Mouse (Mus musculus) erythroblast, embryonic 14.5 days (primary cell): ENCODE measurements around the gene Gtdc1. TPM values are rescaled to one million over a fixed set of nuclear protein-coding genes. Genes with fewer than 3 reads are reported as not detected.
"Not testable (repeated sequence)": the region's sequence is repeated elsewhere in the genome, so short reads cannot be mapped to it uniquely, and the experiment has no call there.

Source experiments
- H3K27me3 ChIP-seq: 2 replicates; pipeline ENCODE4 v1.6.1; 2012; ENCODE audit warnings: inconsistent platforms; ENCODE audit not compliant: control insufficient read depth
- H3K36me3 ChIP-seq: 2 replicates; pipeline ENCODE4 v1.6.1; 2012; ENCODE audit warnings: mild to moderate bottlenecking, inconsistent platforms; ENCODE audit not compliant: control insufficient read depth
- H3K4me1 ChIP-seq: 2 replicates; pipeline ENCODE4 v1.6.1; 2012; ENCODE audit warnings: inconsistent platforms; ENCODE audit not compliant: control insufficient read depth
- H3K4me3 ChIP-seq: replicated peaks from 2 replicates; pipeline ENCODE3; 2012; ENCODE audit warnings: moderate library complexity, mild to moderate bottlenecking, inconsistent platforms
- H3K9me3 ChIP-seq: 2 replicates; pipeline ENCODE4 v1.6.1; 2012; ENCODE audit warnings: low read length, inconsistent platforms, mixed read lengths; ENCODE audit not compliant: control insufficient read depth
- GATA1 ChIP-seq: IDR thresholded peaks from 2 replicates; pipeline ENCODE4 v1.6.1; 2012; ENCODE audit warnings: low read length, inconsistent platforms, mixed read lengths
- TAL1 ChIP-seq: IDR thresholded peaks from 3 replicates; pipeline ENCODE4 v1.6.1; 2012; ENCODE audit warnings: low read length, inconsistent platforms, mixed read lengths
- polyA plus RNA-seq: library from polyadenylated mRNA; stranded (reverse); fragments of >175 nt; gene quantifications from 2 replicates; pipeline ENCODE4 v1.2.3, GENCODE M21; 2012

Gtdc1 gene
- polyA plus RNA-seq, 1 experiment = 0.21 TPM

DNA sequence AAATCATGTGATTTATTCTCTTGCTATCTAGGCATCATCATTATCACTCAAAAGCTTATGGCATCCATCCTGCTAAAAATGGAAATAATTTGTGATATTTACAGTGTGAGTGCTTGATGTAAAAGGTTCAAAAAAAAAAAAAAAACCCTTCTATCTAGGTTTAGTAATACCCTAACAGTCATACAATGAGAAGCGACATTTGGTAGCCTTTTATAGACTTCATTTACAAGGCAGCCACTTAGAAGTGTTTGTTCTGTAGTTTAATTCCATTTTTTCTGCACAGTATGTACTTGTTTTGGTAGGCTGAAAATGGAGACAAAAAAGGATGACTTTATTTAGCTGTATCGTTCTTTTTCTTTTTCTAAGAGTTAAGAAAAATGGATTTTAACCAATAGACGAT lies 305.0 kb downstream of the Gtdc1 start:
- Histone ChIP-seq H3K27me3 (no peaks in the 10 kb centered on the region), H3K4me1 (no peaks in the 10 kb centered on the region), H3K9me3 (no peaks in the 10 kb centered on the region), H3K36me3 (no peaks in the 10 kb centered on the region), H3K4me3 (no peak overlapping the region)
- no peak for TF ChIP-seq TAL1
- no peak for TF ChIP-seq GATA1

DNA sequence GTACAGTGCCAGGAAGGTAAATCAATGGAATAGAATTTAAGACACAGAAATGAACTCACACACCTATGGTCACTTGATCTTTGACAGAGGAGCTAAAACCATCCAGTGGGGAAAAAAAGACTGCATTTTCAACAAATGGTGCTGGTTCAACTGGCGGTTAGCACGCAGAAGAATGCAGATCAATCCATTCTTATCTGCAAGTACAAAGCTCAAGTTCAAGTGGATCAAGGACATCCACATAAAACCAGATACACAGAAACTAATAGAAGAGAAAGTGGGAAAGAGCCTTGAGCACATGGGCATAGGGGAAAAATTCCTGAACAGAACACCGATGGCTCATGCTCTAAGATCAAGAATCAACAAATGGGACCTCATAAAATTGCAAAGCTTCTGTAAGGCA lies 327.8 kb downstream of the Gtdc1 start:
- not testable (repeated sequence) for H3K4me3 ChIP-seq, H3K9me3 ChIP-seq, H3K36me3 ChIP-seq

DNA sequence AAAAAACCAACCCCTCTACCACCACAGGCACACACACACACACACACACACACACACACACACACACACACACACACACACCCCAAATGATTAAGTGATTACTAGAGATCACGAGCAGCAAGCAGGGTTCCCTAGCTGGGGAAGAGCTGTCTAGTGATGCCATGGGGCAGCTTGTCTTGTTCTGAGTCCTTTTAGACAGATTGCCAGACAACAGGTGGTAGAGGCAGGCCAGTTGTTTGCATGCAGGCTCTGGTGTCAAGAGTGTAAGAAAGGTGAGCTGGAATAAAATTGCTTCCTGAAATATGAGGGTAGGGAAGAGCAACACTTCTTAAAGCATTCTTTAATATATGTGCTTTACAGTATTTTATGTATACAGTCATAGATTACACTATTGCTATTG lies 333.2 kb downstream of the Gtdc1 start:
- H3K9me3 ChIP-seq = no peaks in the 10 kb centered on the region
- no peaks in the 10 kb centered on the region for H3K4me1 ChIP-seq
- no peaks in the 10 kb centered on the region for H3K36me3 ChIP-seq
- no peak overlapping the region for H3K4me3 ChIP-seq
- TF ChIP-seq GATA1 (no peak), TAL1 (no peak)
- no peaks in the 10 kb centered on the region for H3K27me3 ChIP-seq

More for the DNA sequence above, 327.8 kb downstream of the Gtdc1 start:
- H3K27me3 ChIP-seq, H3K4me1 ChIP-seq: not testable (repeated sequence)

DNA sequence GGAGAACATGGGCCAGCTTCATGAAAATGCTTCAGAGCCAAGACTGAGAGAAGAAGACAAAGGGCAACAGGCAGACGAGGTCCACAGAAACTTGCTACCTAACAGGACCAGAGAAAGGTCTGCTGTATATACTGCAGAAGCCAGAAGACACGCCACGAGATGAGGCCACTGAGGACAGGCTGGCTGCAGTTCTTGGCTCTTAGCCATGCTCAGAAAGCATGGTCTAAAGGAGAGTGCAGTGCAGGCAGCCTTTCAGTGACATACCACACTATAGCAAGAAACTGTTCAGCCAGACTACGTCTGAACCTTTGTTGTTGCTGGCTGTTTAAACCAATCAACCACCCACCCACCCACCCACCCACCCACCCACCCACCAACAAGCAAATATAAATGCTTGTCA lies 336.6 kb downstream of the Gtdc1 start:
- H3K4me3 ChIP-seq = no peak overlapping the region
- H3K27me3 ChIP-seq = no peaks in the 10 kb centered on the region
- no peaks in the 10 kb centered on the region for H3K36me3 ChIP-seq
- no peaks in the 10 kb centered on the region for H3K4me1 ChIP-seq
- H3K9me3 ChIP-seq = no peaks in the 10 kb centered on the region
- TF ChIP-seq GATA1 (no peak), TAL1 (no peak)

DNA sequence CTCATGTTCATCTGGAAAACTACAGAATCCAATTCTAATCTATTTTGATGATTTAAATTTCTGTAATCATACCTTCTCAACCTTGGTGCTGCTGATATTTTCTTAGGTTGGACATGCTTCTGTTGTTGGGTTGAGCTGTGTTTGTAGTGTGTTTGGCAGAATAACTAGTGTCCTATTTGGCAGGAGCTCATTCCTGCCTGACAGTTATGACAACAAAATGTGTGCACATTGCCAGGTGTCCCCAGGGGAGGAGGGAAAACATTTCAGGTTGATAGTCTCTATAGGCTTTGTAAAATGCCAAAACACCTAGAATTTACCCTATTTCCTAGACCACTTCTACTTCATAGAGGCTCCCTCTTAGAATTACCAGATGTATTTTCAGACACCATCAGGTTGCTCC lies 343.4 kb downstream of the Gtdc1 start:
- TF ChIP-seq GATA1 (no peak), TAL1 (no peak)
- Histone ChIP-seq H3K27me3 (no peaks in the 10 kb centered on the region), H3K9me3 (no peaks in the 10 kb centered on the region), H3K4me1 (no peaks in the 10 kb centered on the region), H3K4me3 (no peak overlapping the region), H3K36me3 (no peaks in the 10 kb centered on the region)

DNA sequence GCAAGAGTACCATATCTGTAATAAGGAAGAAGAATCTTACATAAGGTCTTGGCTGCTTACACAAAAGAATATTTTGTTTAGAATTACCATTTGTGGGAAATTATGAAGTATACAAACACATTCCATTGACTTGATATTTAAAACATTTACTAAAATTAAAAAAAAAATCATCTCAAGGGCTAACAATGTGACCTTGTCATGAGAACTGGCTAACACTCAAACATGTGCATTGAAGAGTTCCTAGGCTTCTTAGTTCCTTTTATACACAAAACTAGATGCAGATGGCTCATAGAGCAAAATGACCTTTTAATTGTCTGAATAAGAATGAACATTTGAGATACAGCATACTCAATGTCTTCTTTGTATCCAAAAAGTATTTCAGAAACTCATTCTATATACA lies 344.0 kb downstream of the Gtdc1 start:
- H3K36me3 ChIP-seq = no peaks in the 10 kb centered on the region
- H3K27me3 ChIP-seq = no peaks in the 10 kb centered on the region
- no peaks in the 10 kb centered on the region for H3K9me3 ChIP-seq
- H3K4me3 ChIP-seq = no peak overlapping the region
- no peak for TF ChIP-seq TAL1
- no peak for TF ChIP-seq GATA1
- no peaks in the 10 kb centered on the region for H3K4me1 ChIP-seq

DNA sequence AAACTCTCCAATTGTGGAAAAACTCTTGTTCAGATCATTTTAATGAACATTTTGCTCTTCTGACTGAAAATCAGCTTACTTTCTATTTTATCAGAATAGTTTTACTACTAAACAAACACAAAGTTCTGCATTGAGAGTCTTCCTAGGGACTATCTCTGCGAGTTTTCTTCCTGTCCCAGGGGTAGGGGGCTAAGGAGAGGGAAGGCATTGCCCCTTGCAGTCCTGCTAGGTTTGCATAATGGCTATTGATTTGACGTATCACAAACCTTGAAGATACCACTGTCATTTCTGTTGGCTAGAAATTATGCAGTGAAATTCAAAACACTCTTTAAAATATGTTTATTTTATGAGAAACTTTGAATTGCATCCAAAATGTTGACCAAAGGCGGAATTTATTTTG lies 355.6 kb downstream of the Gtdc1 start:
- Histone ChIP-seq H3K36me3 (no peaks in the 10 kb centered on the region), H3K4me3 (no peak overlapping the region), H3K27me3 (no peaks in the 10 kb centered on the region), H3K4me1 (no peaks in the 10 kb centered on the region), H3K9me3 (no peaks in the 10 kb centered on the region)
- no peak for TF ChIP-seq GATA1

DNA sequence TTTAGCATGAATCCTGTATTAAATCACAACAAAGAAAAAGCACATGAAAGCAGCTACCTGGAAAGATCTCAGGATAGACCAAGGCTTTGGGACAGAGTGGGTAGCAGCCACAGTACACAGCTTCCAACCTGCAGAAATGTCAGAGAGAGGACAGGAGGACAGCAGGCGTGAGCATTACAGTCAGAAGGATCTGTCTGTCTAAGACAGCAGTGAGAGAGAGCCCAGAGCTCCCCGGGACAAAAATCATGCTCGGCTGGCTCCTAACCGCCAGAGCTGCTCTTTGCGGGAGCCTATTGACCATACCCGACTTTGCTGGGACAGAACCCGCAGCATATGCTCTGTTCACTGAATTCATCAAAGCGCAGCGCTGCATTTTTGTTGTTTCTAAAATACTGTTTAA lies 356.3 kb downstream of the Gtdc1 start:
- Histone ChIP-seq H3K27me3 (no peaks in the 10 kb centered on the region), H3K9me3 (no peaks in the 10 kb centered on the region), H3K36me3 (no peaks in the 10 kb centered on the region), H3K4me3 (no peak overlapping the region), H3K4me1 (no peaks in the 10 kb centered on the region)
- TF ChIP-seq GATA1 (no peak), TAL1 (no peak)

DNA sequence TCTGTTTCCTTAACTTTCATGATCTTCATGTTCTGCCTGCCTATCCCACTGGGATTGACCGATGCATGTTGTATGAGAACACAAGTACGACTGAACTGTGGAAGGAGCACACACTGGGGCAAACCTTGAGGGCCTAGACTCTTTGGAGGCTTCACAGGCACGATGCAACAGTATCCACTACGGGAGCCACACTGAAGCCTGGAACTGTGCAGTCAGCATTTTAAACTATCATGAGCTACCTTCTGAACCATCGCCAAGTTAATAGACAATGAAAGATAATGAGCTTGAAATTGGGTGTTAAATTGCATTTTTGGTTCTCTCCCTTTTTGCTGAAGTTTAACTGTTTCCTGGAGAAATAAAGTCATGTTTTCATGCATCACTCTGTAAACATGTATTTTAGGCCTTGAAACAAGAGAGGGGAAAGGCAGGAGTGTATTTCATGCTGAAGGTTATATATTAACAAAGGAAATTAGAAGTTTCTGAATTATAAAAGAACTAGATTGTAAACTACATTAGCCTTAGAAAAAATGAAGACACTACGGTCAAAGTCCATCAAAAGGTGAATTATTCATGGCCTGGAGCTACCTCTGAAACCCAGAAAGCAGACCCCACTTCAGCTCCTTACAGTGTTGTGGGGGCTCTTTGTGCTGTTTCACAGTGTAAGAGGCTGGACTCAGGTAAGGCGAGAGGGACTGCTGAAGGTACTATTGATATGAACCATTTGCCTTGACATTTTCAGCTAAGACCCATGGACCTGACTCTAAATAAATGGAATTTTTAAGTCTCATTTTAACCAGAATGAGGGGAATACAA lies 358.1 kb downstream of the Gtdc1 start:
- Histone ChIP-seq H3K36me3 (no peaks in the 10 kb centered on the region), H3K9me3 (no peaks in the 10 kb centered on the region), H3K4me3 (no peak overlapping the region), H3K4me1 (no peaks in the 10 kb centered on the region), H3K27me3 (no peaks in the 10 kb centered on the region)
- TF ChIP-seq TAL1 (no peak), GATA1 (no peak)
